Mouse (Mus musculus) brain, embryonic 18.5 days (tissue): ENCODE measurements around the gene Sult3a1.
"Not testable (repeated sequence)": the region's sequence is repeated elsewhere in the genome, so short reads cannot be mapped to it uniquely, and the experiment has no call there.

ENCODE experiments used
- DNase-seq: peaks from one replicate; pipeline ENCODE4 v3.0.0-alpha.2; 2012; ENCODE audit warnings: low read depth, low spot score

Gene Sult3a1

GRCm38 (mm10) chr10:33857421-33857820 lies at the start of gene Sult3a1:
Gene Sult3a1 (plus strand): TSS chr10:33857721.
- DNase-seq: no peak

GRCm38 (mm10) chr10:33811807-33812206 lies 45.7 kb upstream of the Sult3a1 start:
- DNase-seq: no peak

GRCm38 (mm10) chr10:33814266-33814665 lies 43.3 kb upstream of the Sult3a1 start:
- DNase-seq: no peak

GRCm38 (mm10) chr10:33816923-33817322 lies 40.6 kb upstream of the Sult3a1 start:
- DNase-seq: no peak

GRCm38 (mm10) chr10:33820892-33821291 lies 36.6 kb upstream of the Sult3a1 start:
- no peak for DNase-seq

- no peak for DNase-seq
Measured at GRCm38 (mm10) chr10:33865994-33866393, 8.5 kb downstream of the Sult3a1 start.

- no peak for DNase-seq
Measured at GRCm38 (mm10) chr10:33870441-33870840, 12.9 kb downstream of the Sult3a1 start.

GRCm38 (mm10) chr10:33872672-33873398 lies 15.3 kb downstream of the Sult3a1 start:
- no peak for DNase-seq

- not testable (repeated sequence) for DNase-seq
Measured at GRCm38 (mm10) chr10:33882411-33882810, 24.9 kb downstream of the Sult3a1 start.

- not testable (repeated sequence) for DNase-seq
Measured at GRCm38 (mm10) chr10:33901520-33901919, 44.0 kb downstream of the Sult3a1 start.

- DNase-seq: peak; percentile 60
Measured at GRCm38 (mm10) chr10:33904530-33905481, 47.3 kb downstream of the Sult3a1 start, which contains the start of gene Rsph4a. Gene Rsph4a (plus strand): TSS chr10:33905111.

- no peak for DNase-seq
Measured at GRCm38 (mm10) chr10:33905489-33905888, 48.0 kb downstream of the Sult3a1 start.
